Mouse (Mus musculus): ENCODE results near the gene Etv6. TPM values are rescaled to one million over a fixed set of nuclear protein-coding genes. Genes with fewer than 3 reads are reported as not detected.

Etv6 gene
- polyA plus RNA-seq, 1 experiment = 16.2 TPM

- no peak overlapping the region for H3K4me3 ChIP-seq (ENCODE audit: low read depth, low read length)
- H3K27me3 ChIP-seq (ENCODE audit: control insufficient read depth, insufficient read depth, low read length) = no peaks in the 10 kb centered on the region
- H3K4me1 ChIP-seq (ENCODE audit: control insufficient read depth, insufficient read depth, insufficient read length, low read length) = peaks cover 39% of the 10 kb centered on the region; the same call in 1 of the 2 replicates
- H3K27ac ChIP-seq (ENCODE audit: insufficient read depth, low read depth, low read length) = no peak overlapping the region
- WGBS = 43% methylated on average over 8 of the region's 8 CpGs
- TF ChIP-seq CTCF (IDR thresholded peaks at IDR 0.05; ENCODE audit: extremely low read depth, insufficient read length, insufficient replicate concordance, low read depth, low read length) = no peak
- TF ChIP-seq POLR2A (IDR thresholded peaks at IDR 0.05; ENCODE audit: low read depth, low read length) = no peak
- H3K36me3 ChIP-seq (ENCODE audit: control insufficient read depth, insufficient read depth, low read length) = peaks cover 8% of the 10 kb centered on the region; the same call in 1 of the 2 replicates
These were observed 15.0 kb downstream of the Etv6 start for GRCm38 (mm10) chr6:134050466-134050865.

- H3K27me3 ChIP-seq (ENCODE audit: control insufficient read depth, insufficient read depth, low read length) = no peaks in the 10 kb centered on the region
- no peak overlapping the region for H3K4me3 ChIP-seq (ENCODE audit: low read depth, low read length)
- WGBS = 67% methylated on average over 7 of the region's 7 CpGs
- H3K36me3 ChIP-seq (ENCODE audit: control insufficient read depth, insufficient read depth, low read length) = peaks cover 5% of the 10 kb centered on the region; the same call in 1 of the 2 replicates
- peaks cover 32% of the 10 kb centered on the region; the same call in 1 of the 2 replicates for H3K4me1 ChIP-seq (ENCODE audit: control insufficient read depth, insufficient read depth, insufficient read length, low read length)
- TF ChIP-seq CTCF (IDR thresholded peaks at IDR 0.05; ENCODE audit: extremely low read depth, insufficient read length, insufficient replicate concordance, low read depth, low read length) (no peak), POLR2A (IDR thresholded peaks at IDR 0.05; ENCODE audit: low read depth, low read length) (no peak)
- H3K27ac ChIP-seq (ENCODE audit: insufficient read depth, low read depth, low read length) = no peak overlapping the region
These were observed 16.4 kb downstream of the Etv6 start for GRCm38 (mm10) chr6:134051950-134052349.

- 0 out of 2 replicates have a peak overlapping the region, but pooled peaks have one; percentile 10 for H3K27ac ChIP-seq (ENCODE audit: insufficient read depth, low read depth, low read length)
- H3K27me3 ChIP-seq (ENCODE audit: control insufficient read depth, insufficient read depth, low read length) = no peaks in the 10 kb centered on the region
- TF ChIP-seq POLR2A (IDR thresholded peaks at IDR 0.05; ENCODE audit: low read depth, low read length) (no peak), CTCF (IDR thresholded peaks at IDR 0.05; ENCODE audit: extremely low read depth, insufficient read length, insufficient replicate concordance, low read depth, low read length) (no peak)
- WGBS = 33% methylated on average over 10 of the region's 10 CpGs
- no peak overlapping the region for H3K4me3 ChIP-seq (ENCODE audit: low read depth, low read length)
- peaks cover 30% of the 10 kb centered on the region; the same call in 1 of the 2 replicates for H3K4me1 ChIP-seq (ENCODE audit: control insufficient read depth, insufficient read depth, insufficient read length, low read length)
- peaks cover 5% of the 10 kb centered on the region; the same call in 1 of the 2 replicates for H3K36me3 ChIP-seq (ENCODE audit: control insufficient read depth, insufficient read depth, low read length)
These were observed 17.6 kb downstream of the Etv6 start for GRCm38 (mm10) chr6:134053146-134053545.

GRCm38 (mm10) chr6:134053566-134053965, 18.1 kb downstream of the Etv6 start:
- Histone ChIP-seq H3K4me1 (ENCODE audit: control insufficient read depth, insufficient read depth, insufficient read length, low read length) (peaks cover 30% of the 10 kb centered on the region; the same call in 1 of the 2 replicates), H3K27me3 (ENCODE audit: control insufficient read depth, insufficient read depth, low read length) (no peaks in the 10 kb centered on the region), H3K27ac (ENCODE audit: insufficient read depth, low read depth, low read length) (0 out of 2 replicates have a peak overlapping the region, but pooled peaks have one; percentile 21), H3K4me3 (ENCODE audit: low read depth, low read length) (no peak overlapping the region), H3K36me3 (ENCODE audit: control insufficient read depth, insufficient read depth, low read length) (peaks cover 5% of the 10 kb centered on the region; the same call in 1 of the 2 replicates)
- TF ChIP-seq POLR2A (IDR thresholded peaks at IDR 0.05; ENCODE audit: low read depth, low read length) = no peak
- 22% methylated on average over 7 of the region's 7 CpGs for WGBS

- H3K27ac ChIP-seq (ENCODE audit: insufficient read depth, low read depth, low read length) = no peak overlapping the region
- no peak for TF ChIP-seq POLR2A (IDR thresholded peaks at IDR 0.05; ENCODE audit: low read depth, low read length)
- TF ChIP-seq CTCF (IDR thresholded peaks at IDR 0.05; ENCODE audit: extremely low read depth, insufficient read length, insufficient replicate concordance, low read depth, low read length) = no peak
- no peak overlapping the region for H3K4me3 ChIP-seq (ENCODE audit: low read depth, low read length)
- peaks cover 29% of the 10 kb centered on the region; the same call in 1 of the 2 replicates for H3K4me1 ChIP-seq (ENCODE audit: control insufficient read depth, insufficient read depth, insufficient read length, low read length)
- no peaks in the 10 kb centered on the region for H3K27me3 ChIP-seq (ENCODE audit: control insufficient read depth, insufficient read depth, low read length)
- WGBS = 59% methylated on average over 7 of the region's 7 CpGs
- H3K36me3 ChIP-seq (ENCODE audit: control insufficient read depth, insufficient read depth, low read length) = peaks cover 5% of the 10 kb centered on the region; the same call in 1 of the 2 replicates
These were observed 20.1 kb downstream of the Etv6 start for GRCm38 (mm10) chr6:134055588-134055987.

- no peak overlapping the region for H3K4me3 ChIP-seq (ENCODE audit: low read depth, low read length)
- H3K4me1 ChIP-seq (ENCODE audit: control insufficient read depth, insufficient read depth, insufficient read length, low read length) = peaks cover 14% of the 10 kb centered on the region; the same call in 1 of the 2 replicates
- peaks cover 5% of the 10 kb centered on the region; the same call in 1 of the 2 replicates for H3K36me3 ChIP-seq (ENCODE audit: control insufficient read depth, insufficient read depth, low read length)
- WGBS = 62% methylated on average over 4 of the region's 4 CpGs
- H3K27ac ChIP-seq (ENCODE audit: insufficient read depth, low read depth, low read length) = no peak overlapping the region
- H3K27me3 ChIP-seq (ENCODE audit: control insufficient read depth, insufficient read depth, low read length) = no peaks in the 10 kb centered on the region
- no peak for TF ChIP-seq POLR2A (IDR thresholded peaks at IDR 0.05; ENCODE audit: low read depth, low read length)
- no peak for TF ChIP-seq CTCF (IDR thresholded peaks at IDR 0.05; ENCODE audit: extremely low read depth, insufficient read length, insufficient replicate concordance, low read depth, low read length)
These were observed 23.0 kb downstream of the Etv6 start for GRCm38 (mm10) chr6:134058451-134058850.

GRCm38 (mm10) chr6:134058886-134059551, 23.5 kb downstream of the Etv6 start:
- 78% methylated on average over 10 of the region's 10 CpGs for WGBS
- no peak for TF ChIP-seq CTCF (IDR thresholded peaks at IDR 0.05; ENCODE audit: extremely low read depth, insufficient read length, insufficient replicate concordance, low read depth, low read length)
- TF ChIP-seq POLR2A (IDR thresholded peaks at IDR 0.05; ENCODE audit: low read depth, low read length) = no peak

More at GRCm38 (mm10) chr6:134058886-134059551, 23.5 kb downstream of the Etv6 start:
- peaks cover 13% of the 10 kb centered on the region; the same call in 1 of the 2 replicates for H3K4me1 ChIP-seq (ENCODE audit: control insufficient read depth, insufficient read depth, insufficient read length, low read length)
- no peaks in the 10 kb centered on the region for H3K27me3 ChIP-seq (ENCODE audit: control insufficient read depth, insufficient read depth, low read length)
- no peak overlapping the region for H3K27ac ChIP-seq (ENCODE audit: insufficient read depth, low read depth, low read length)
- H3K36me3 ChIP-seq (ENCODE audit: control insufficient read depth, insufficient read depth, low read length) = peaks cover 5% of the 10 kb centered on the region; the same call in 1 of the 2 replicates
- H3K4me3 ChIP-seq (ENCODE audit: low read depth, low read length) = no peak overlapping the region
